Mouse (Mus musculus) cerebellum, adult 2 months (tissue): Measurements from ENCODE around the gene Tpk1.

Experiments
- CTCF ChIP-seq: fragments of 200-500 bp; IDR thresholded peaks from 2 replicates; pipeline ENCODE4 v1.5.1; 2011; ENCODE audit warnings: low read depth, mild to moderate bottlenecking, control low read depth, low read length, moderate library complexity, borderline replicate concordance; ENCODE audit not compliant: insufficient read depth
- POLR2A ChIP-seq: fragments of 200-500 bp; IDR thresholded peaks from 2 replicates; pipeline ENCODE4 v1.6.1; 2011; ENCODE audit warnings: low read length, control low read depth, borderline replicate concordance; ENCODE audit not compliant: insufficient read depth

DNA sequence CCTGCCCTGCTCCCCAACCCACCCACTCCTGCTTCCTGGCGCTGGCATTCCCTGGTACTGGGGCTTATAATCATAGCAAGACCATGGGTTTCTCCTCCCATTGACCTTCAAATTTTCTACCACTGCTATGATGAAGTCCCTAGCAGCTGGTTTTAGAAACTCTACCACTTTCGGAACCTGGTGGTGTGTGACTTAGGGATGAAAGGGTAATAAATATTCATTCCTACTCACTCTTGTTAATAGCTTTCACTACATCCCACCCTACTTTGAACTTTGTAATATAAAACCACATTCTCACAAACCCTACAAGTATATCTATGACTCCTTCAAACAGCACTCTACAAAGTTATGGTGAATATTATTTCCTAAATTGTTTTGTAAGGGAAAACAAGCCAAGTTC is 54.3 kb downstream of the Tpk1 start:
- TF ChIP-seq CTCF (no peak), POLR2A (no peak)
